Comparison of ENCODE assay signal across 8 mouse cellular contexts in the genomic region with DNA sequence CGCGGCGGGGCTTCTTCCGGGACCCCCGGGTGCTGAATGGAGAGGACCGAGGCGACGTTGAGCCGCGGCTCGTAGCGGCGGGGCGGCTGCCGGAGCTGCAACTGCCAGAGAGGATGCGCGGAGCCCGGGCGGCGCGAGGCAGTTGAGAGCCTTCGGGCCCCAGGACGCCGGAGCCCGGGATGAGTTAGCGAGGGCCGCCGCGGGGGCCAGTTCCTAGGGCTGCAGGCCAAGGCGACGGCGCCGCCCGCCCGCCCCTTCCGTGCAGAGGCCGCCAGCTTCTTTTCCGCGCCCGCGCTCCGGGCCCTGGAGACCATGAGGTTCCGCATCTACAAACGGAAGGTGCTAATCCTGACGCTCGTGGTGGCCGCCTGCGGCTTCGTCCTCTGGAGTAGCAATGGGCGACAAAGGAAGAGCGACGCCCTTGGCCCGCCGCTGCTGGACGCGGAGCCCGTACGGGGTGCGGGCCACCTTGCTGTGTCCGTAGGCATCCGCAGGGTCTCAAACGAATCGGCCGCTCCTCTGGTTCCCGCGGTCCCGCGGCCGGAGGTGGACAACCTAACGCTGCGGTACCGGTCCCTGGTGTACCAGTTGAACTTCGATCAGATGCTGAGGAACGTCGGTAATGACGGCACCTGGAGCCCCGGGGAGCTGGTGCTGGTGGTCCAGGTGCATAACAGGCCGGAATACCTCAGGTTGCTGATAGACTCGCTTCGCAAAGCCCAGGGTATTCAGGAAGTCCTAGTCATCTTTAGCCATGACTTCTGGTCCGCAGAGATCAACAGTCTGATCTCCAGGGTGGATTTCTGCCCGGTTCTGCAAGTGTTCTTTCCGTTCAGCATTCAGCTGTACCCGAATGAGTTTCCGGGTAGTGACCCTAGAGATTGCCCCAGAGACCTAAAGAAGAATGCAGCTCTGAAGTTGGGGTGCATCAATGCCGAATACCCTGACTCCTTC. TPM values are rescaled to one million over a fixed set of nuclear protein-coding genes. Genes with fewer than 3 reads are reported as not detected.
DNase-seq lines count a peak whose midpoint lies in the region; ATAC-seq and TF ChIP-seq lines count a peak whose summit lies in the region.

No protein-coding gene starts in this region.

- peak overlapping the region; percentile 92 for H3K9ac ChIP-seq in embryonic facial prominence, embryonic 14.5 days (ENCODE audit: low read depth, low read length)
- H3K9ac ChIP-seq in kidney, embryonic 14.5 days (ENCODE audit: low read depth, low read length) = peak overlapping the region; percentile 93
- peak overlapping the region; percentile 85 for H3K9ac ChIP-seq in liver, postnatal 0 days (replicated peaks)
- peak overlapping the region; percentile 88 for H3K9ac ChIP-seq in neural tube, embryonic 11.5 days (ENCODE audit: low read length)

- TF ChIP-seq EP300 in liver, postnatal 0 days (IDR thresholded peaks at IDR 0.05; ENCODE audit: low read depth) = no peak

- peak; percentile 60 for ATAC-seq in embryonic facial prominence, embryonic 14.5 days (ENCODE audit: low read depth)
- peak; percentile 60 for ATAC-seq in kidney, embryonic 14.5 days (ENCODE audit: low FRiP score, low TSS enrichment)
- ATAC-seq in liver, postnatal 0 days = peak; percentile 40
- peak; percentile 58 for ATAC-seq in neural tube, embryonic 11.5 days (ENCODE audit: insufficient read depth, low FRiP score, low TSS enrichment)

- peaks cover 13% of the 10 kb centered on the region for H3K4me1 ChIP-seq in embryonic facial prominence, embryonic 14.5 days (ENCODE audit: control insufficient read depth, insufficient read depth, low read length)
- H3K4me1 ChIP-seq in kidney, embryonic 14.5 days (ENCODE audit: control insufficient read depth, insufficient read depth, low read length) = peaks cover 15% of the 10 kb centered on the region
- H3K4me1 ChIP-seq in liver, postnatal 0 days (ENCODE audit: insufficient read depth) = peaks cover 20% of the 10 kb centered on the region
- peaks cover 13% of the 10 kb centered on the region for H3K4me1 ChIP-seq in neural tube, embryonic 11.5 days (ENCODE audit: control insufficient read depth, insufficient read depth, low read length)

- H3K27ac ChIP-seq in embryonic facial prominence, embryonic 14.5 days (replicated peaks; ENCODE audit: low read depth, low read length) = peak overlapping the region; percentile 86
- peak overlapping the region; percentile 88 for H3K27ac ChIP-seq in kidney, embryonic 14.5 days (ENCODE audit: low read depth, low read length)
- peak overlapping the region; percentile 90 for H3K27ac ChIP-seq in liver, postnatal 0 days (ENCODE audit: low read depth)
- peak overlapping the region; percentile 86 for H3K27ac ChIP-seq in neural tube, embryonic 11.5 days (ENCODE audit: low read depth, low read length)

- DNase-seq in 416B (ENCODE audit: low read depth) = peak; percentile 59
- peak; percentile 64 for DNase-seq in MN1 (ENCODE audit: low spot score)
- peak; percentile 44 for DNase-seq in embryonic facial prominence, embryonic 14.5 days (ENCODE audit: low spot score)
- peak; percentile 50 for DNase-seq in heart, adult 8-10 months (ENCODE audit: low spot score)
- DNase-seq in liver, postnatal 0 days = peak; percentile 69
- DNase-seq in neural tube, embryonic 11.5 days (ENCODE audit: low spot score) = peak; percentile 63
- peak; percentile 55 to 65 for DNase-seq in urinary bladder, postnatal 4 days (ENCODE audit: low spot score in 2 of 2)

- H3K9me3 ChIP-seq in embryonic facial prominence, embryonic 14.5 days (ENCODE audit: control insufficient read depth, low read length) = no peaks in the 10 kb centered on the region
- H3K9me3 ChIP-seq in kidney, embryonic 14.5 days (ENCODE audit: control insufficient read depth, low read length) = no peaks in the 10 kb centered on the region
- no peaks in the 10 kb centered on the region for H3K9me3 ChIP-seq in liver, postnatal 0 days (ENCODE audit: low read length)
- no peaks in the 10 kb centered on the region for H3K9me3 ChIP-seq in neural tube, embryonic 11.5 days (ENCODE audit: control insufficient read depth, low read length)

- no peaks in the 10 kb centered on the region for H3K27me3 ChIP-seq in embryonic facial prominence, embryonic 14.5 days (replicated peaks; ENCODE audit: control insufficient read depth, insufficient read depth, low read length)
- no peaks in the 10 kb centered on the region for H3K27me3 ChIP-seq in kidney, embryonic 14.5 days (ENCODE audit: control insufficient read depth, insufficient read depth, low read length)
- no peaks in the 10 kb centered on the region for H3K27me3 ChIP-seq in liver, postnatal 0 days (ENCODE audit: insufficient read depth, low read length)
- H3K27me3 ChIP-seq in neural tube, embryonic 11.5 days (ENCODE audit: control insufficient read depth, insufficient read depth, low read length) = no peaks in the 10 kb centered on the region

- WGBS in embryonic facial prominence, embryonic 14.5 days = 3% methylated on average over 62 of the region's 86 CpGs
- WGBS in kidney, embryonic 14.5 days = 2% methylated on average over 70 of the region's 86 CpGs
- WGBS in liver, postnatal 0 days (ENCODE audit: insufficient replicate concordance) = under 1% methylated on average over 85 of the region's 86 CpGs
- 2% methylated on average over 77 of the region's 86 CpGs for WGBS in neural tube, embryonic 11.5 days

- H3K4me2 ChIP-seq in embryonic facial prominence, embryonic 14.5 days (ENCODE audit: low read depth, low read length) = peak overlapping the region; percentile 95
- peak overlapping the region; percentile 93 for H3K4me2 ChIP-seq in kidney, embryonic 14.5 days (replicated peaks; ENCODE audit: low read depth, low read length)
- H3K4me2 ChIP-seq in liver, postnatal 0 days (ENCODE audit: low read depth, low read length) = peak overlapping the region; percentile 92
- peak overlapping the region; percentile 92 for H3K4me2 ChIP-seq in neural tube, embryonic 11.5 days (ENCODE audit: low read depth)

- H3K36me3 ChIP-seq in embryonic facial prominence, embryonic 14.5 days (ENCODE audit: control insufficient read depth, insufficient read depth, low read length) = peaks cover 39% of the 10 kb centered on the region
- peaks cover 30% of the 10 kb centered on the region for H3K36me3 ChIP-seq in kidney, embryonic 14.5 days (ENCODE audit: control insufficient read depth, insufficient read depth, low read length)
- peaks cover 6% of the 10 kb centered on the region for H3K36me3 ChIP-seq in liver, postnatal 0 days (replicated peaks; ENCODE audit: insufficient read depth, low read length)
- H3K36me3 ChIP-seq in neural tube, embryonic 11.5 days (ENCODE audit: control insufficient read depth, insufficient read depth, low read length) = no peaks in the 10 kb centered on the region

- peak overlapping the region; percentile 90 for H3K4me3 ChIP-seq in embryonic facial prominence, embryonic 14.5 days (ENCODE audit: low read depth, low read length)
- peak overlapping the region; percentile 92 for H3K4me3 ChIP-seq in kidney, embryonic 14.5 days (ENCODE audit: low read length)
- peak overlapping the region; percentile 82 for H3K4me3 ChIP-seq in liver, postnatal 0 days (ENCODE audit: low read depth, low read length)
- peak overlapping the region; percentile 86 for H3K4me3 ChIP-seq in neural tube, embryonic 11.5 days (ENCODE audit: low read depth, low read length)

- no peak for TF ChIP-seq CTCF in liver, postnatal 0 days (IDR thresholded peaks at IDR 0.05; ENCODE audit: low read depth)

RNA-seq across cellular contexts. Expression of a gene that starts 0.7 kb away (rescaled TPM):
- polyA plus RNA-seq in embryonic facial prominence, embryonic 14.5 days (2014; fragmentation: Nextera tagmentation; extraction: Ambion mirVana) = 65.5 and 66.1 TPM in 2 replicates
- 10 to 100 TPM; 16.6 to 19.7 (median 16.9) TPM for total RNA-seq in heart, adult 8-10 months (2022)
- 44.1 and 56.4 TPM in 2 replicates for polyA plus RNA-seq in kidney, embryonic 14.5 days (2014; fragmentation: Nextera tagmentation; extraction: Ambion mirVana)
- 23.1 and 25.0 TPM in 2 replicates for polyA plus RNA-seq in liver, postnatal 0 days (2015; fragmentation: Nextera tagmentation; extraction: Ambion mirVana)
- polyA plus RNA-seq in neural tube, embryonic 11.5 days (2014; fragmentation: Nextera tagmentation; extraction: Ambion mirVana) = 37.0 and 37.5 TPM in 2 replicates

RNA-seq across cellular contexts. Expression of a gene that starts 0.7 kb away (rescaled TPM):
- 562 and 692 TPM in 2 replicates for polyA plus RNA-seq in embryonic facial prominence, embryonic 14.5 days (2014; fragmentation: Nextera tagmentation; extraction: Ambion mirVana)
- total RNA-seq in heart, adult 8-10 months (2022) = 100 to 1,000 TPM; 194 to 232 (median 216) TPM
- 642 and 884 TPM in 2 replicates for polyA plus RNA-seq in kidney, embryonic 14.5 days (2014; fragmentation: Nextera tagmentation; extraction: Ambion mirVana)
- polyA plus RNA-seq in liver, postnatal 0 days (2015; fragmentation: Nextera tagmentation; extraction: Ambion mirVana) = 543 and 555 TPM in 2 replicates
- polyA plus RNA-seq in neural tube, embryonic 11.5 days (2014; fragmentation: Nextera tagmentation; extraction: Ambion mirVana) = 442 and 491 TPM in 2 replicates

RNA-seq across cellular contexts. Expression of a gene that starts 12.3 kb away (rescaled TPM):
- polyA plus RNA-seq in embryonic facial prominence, embryonic 14.5 days (2014; fragmentation: Nextera tagmentation; extraction: Ambion mirVana) = 18.2 and 23.2 TPM in 2 replicates
- 1 to 10 TPM; 2.6 to 4.0 (median 3.3) TPM for total RNA-seq in heart, adult 8-10 months (2022)
- 33.4 and 37.1 TPM in 2 replicates for polyA plus RNA-seq in kidney, embryonic 14.5 days (2014; fragmentation: Nextera tagmentation; extraction: Ambion mirVana)
- 9.1 and 10.2 TPM in 2 replicates for polyA plus RNA-seq in liver, postnatal 0 days (2015; fragmentation: Nextera tagmentation; extraction: Ambion mirVana)
- 29.9 and 36.3 TPM in 2 replicates for polyA plus RNA-seq in neural tube, embryonic 11.5 days (2014; fragmentation: Nextera tagmentation; extraction: Ambion mirVana)

RNA-seq across cellular contexts. Expression of a gene that starts 13.6 kb away (rescaled TPM):
- polyA plus RNA-seq in embryonic facial prominence, embryonic 14.5 days (2014; fragmentation: Nextera tagmentation; extraction: Ambion mirVana) = 5.5 and 6.0 TPM in 2 replicates
- total RNA-seq in heart, adult 8-10 months (2022) = under 1 TPM; 0.57 to 0.73 (median 0.65) TPM
- polyA plus RNA-seq in kidney, embryonic 14.5 days (2014; fragmentation: Nextera tagmentation; extraction: Ambion mirVana) = 8.6 and 10.5 TPM in 2 replicates
- polyA plus RNA-seq in liver, postnatal 0 days (2015; fragmentation: Nextera tagmentation; extraction: Ambion mirVana) = 2.9 and 3.0 TPM in 2 replicates
- polyA plus RNA-seq in neural tube, embryonic 11.5 days (2014; fragmentation: Nextera tagmentation; extraction: Ambion mirVana) = 9.7 and 11.4 TPM in 2 replicates

RNA-seq across cellular contexts. Expression of a gene that starts 16.0 kb away (rescaled TPM):
- 16.9 and 18.4 TPM in 2 replicates for polyA plus RNA-seq in embryonic facial prominence, embryonic 14.5 days (2014; fragmentation: Nextera tagmentation; extraction: Ambion mirVana)
- not detected for total RNA-seq in heart, adult 8-10 months (2022)
- 26.3 and 33.0 TPM in 2 replicates for polyA plus RNA-seq in kidney, embryonic 14.5 days (2014; fragmentation: Nextera tagmentation; extraction: Ambion mirVana)
- 8.8 and 9.6 TPM in 2 replicates for polyA plus RNA-seq in liver, postnatal 0 days (2015; fragmentation: Nextera tagmentation; extraction: Ambion mirVana)
- 23.6 and 25.8 TPM in 2 replicates for polyA plus RNA-seq in neural tube, embryonic 11.5 days (2014; fragmentation: Nextera tagmentation; extraction: Ambion mirVana)

Comparison
In these comparisons a context has a peak if more than half of its experiments do, and no peak if none do; other contexts are left out.
1. Peak in every context shown above with its lines: DNase-seq, ATAC-seq, H3K4me3 ChIP-seq and H3K27ac ChIP-seq.